Mouse (Mus musculus) effector memory CD4-positive, alpha-beta T cell, adult 5 months (primary cell): ENCODE data around the gene Psmc6. TPM values are rescaled to one million over a fixed set of nuclear protein-coding genes. Genes with fewer than 3 reads are reported as not detected.

Experiments used
- polyA plus RNA-seq: library from polyadenylated mRNA; unstranded; fragments of 100-300 nt; shearing (Covaris generic); gene quantifications from one replicate; pipeline ENCODE4 v1.2.1, GENCODE M21; 2017

Psmc6 gene
- polyA plus RNA-seq: 110 TPM

GRCm38 (mm10) chr14:45329589-45330181, at the start of gene Psmc6:
Psmc6 (plus strand) TSS chr14:45329788.

DNA sequence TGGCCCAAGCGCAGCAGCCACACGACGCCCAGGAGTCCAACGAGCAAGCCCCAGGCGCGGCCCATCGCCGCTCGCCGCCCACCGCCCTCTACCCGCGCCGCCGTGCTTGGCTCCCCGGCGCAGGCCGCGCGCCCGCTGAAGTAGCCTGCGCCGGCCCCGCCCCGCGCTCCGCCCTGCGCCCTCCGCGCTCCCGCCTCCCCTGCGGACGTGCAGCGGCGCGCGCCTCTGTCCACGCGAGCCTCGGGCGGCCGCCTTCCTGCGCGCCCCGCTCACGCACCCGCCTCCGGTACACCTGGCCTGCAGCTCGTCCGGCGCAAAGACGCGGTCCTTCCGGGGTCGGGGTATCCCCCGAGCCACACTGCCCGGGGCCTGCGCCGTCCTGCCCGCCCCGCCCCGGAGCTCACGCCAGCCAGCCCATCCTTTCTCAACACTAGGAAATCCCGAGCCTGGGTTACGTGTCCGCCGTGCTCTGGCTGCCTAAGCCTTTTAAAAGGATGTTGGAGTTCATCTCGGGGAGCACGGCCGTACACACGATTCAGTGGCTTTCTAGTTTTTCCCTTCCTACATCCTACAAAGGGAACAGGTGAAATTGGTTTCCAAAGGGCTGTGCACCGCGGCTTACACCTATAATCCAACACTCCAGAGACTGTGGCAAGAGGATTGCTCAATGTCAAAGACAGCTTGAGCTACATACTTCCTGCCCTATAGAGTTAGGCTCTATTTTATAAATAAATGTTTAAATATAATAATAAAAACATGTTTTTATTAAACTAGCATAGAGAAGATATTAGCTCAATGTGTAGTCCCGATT, 11.0 kb upstream of the Psmc6 start, which contains the start of gene Ero1l:
Gene Ero1l, minus strand, starts transcription at position 346 of the 811 bp plus-strand sequence.

DNA sequence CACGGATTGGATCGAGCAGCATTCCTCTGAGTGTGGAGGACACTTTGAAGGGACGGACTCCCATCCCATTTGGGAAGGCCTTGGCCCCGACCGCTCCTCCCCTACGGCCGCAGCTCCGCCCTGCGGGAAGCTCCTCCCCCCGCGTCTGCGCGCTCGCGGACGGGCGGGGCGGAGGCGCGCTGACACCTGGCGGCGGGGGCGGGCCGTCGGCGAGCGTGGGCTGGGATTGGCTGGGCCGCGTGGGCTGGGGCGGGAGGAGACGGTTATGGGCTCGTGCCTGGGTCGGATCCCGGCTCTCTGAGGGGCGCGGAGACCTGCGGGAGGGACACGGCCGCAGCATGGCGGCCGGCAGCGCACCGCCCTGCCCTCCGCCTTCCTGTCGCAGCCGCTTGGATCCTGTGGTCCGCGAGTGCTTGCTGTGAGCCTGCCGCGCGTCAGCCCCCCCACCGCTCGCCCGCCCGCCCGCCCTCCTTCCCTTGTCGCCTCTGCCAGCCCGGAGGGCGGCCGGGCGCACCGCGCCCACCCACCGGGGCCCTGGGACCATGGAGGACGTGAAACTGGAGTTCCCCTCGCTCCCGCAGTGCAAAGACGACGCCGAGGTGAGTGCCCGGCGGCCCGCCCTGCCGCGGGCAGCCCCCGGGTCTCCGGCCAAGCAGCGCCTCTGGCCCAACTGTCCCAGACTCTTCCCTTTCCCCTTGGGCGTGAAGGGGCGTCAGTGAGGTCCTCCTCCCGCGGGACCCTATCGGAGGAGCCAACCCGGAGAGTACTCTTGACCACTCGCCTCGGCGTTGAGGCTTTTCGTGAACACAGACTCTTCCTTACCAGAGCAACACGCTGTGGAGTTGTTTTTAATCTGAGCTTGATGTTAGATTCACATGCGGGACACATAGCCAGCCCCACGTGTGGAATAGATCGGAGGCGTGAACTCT, 21.6 kb downstream of the Psmc6 start, which contains the start of gene Styx:
Gene Styx, plus strand, starts transcription at position 163 of the 929 bp plus-strand sequence.

Other genes starting within 250 kb of the Psmc6 start
- 2.7 TPM for gene Gpr137c, start 110.1 kb upstream of the Psmc6 start, polyA plus RNA-seq
- gene Txndc16, start 109.5 kb upstream of the Psmc6 start, polyA plus RNA-seq: 10.1 TPM
- gene Ero1l, start 11.0 kb upstream of the Psmc6 start, polyA plus RNA-seq: 66.5 TPM
- 6.1 TPM for gene Styx, start 21.3 kb downstream of the Psmc6 start, polyA plus RNA-seq
- 40.4 TPM for gene Gnpnat1, start 75.1 kb downstream of the Psmc6 start, polyA plus RNA-seq
- gene Fermt2, start 200.3 kb downstream of the Psmc6 start, polyA plus RNA-seq: 0.26 TPM